Mouse (Mus musculus) E14TG2a.4 (cell line): ENCODE measurements around the gene Lactbl1.

Experiments used
- H3K27me3 ChIP-seq: 2 replicates; pipeline ENCODE4 v1.6.1; 2014; ENCODE audit warnings: low read length, control low read depth; ENCODE audit not compliant: insufficient read depth
- H3K36me3 ChIP-seq: 2 replicates; pipeline ENCODE4 v1.6.1; 2014; ENCODE audit warnings: low read length, control low read depth; ENCODE audit not compliant: insufficient read depth
- H3K4me1 ChIP-seq: replicated peaks from 2 replicates; pipeline ENCODE4 v1.6.1; 2014; ENCODE audit warnings: low read depth, low read length, control low read depth
- H3K4me3 ChIP-seq: replicated peaks from 2 replicates; pipeline ENCODE4 v1.5.1; 2014; ENCODE audit warnings: mild to moderate bottlenecking, low read length
- H3K9me3 ChIP-seq: 2 replicates; pipeline ENCODE4 v1.6.1; 2014; ENCODE audit warnings: low read length, control low read depth
- CTCF ChIP-seq: conservative IDR thresholded peaks from 2 replicates; pipeline ENCODE4 v1.5.1; 2014; ENCODE audit warnings: low read length
- NANOG ChIP-seq: IDR thresholded peaks from 2 replicates; pipeline ENCODE4 v1.6.1; 2014; ENCODE audit warnings: borderline replicate concordance, low read length, mixed read lengths
- POU5F1 ChIP-seq: IDR thresholded peaks from 2 replicates; pipeline ENCODE4 v1.6.1; 2014; ENCODE audit warnings: low read length, borderline replicate concordance

The Lactbl1 gene

DNA sequence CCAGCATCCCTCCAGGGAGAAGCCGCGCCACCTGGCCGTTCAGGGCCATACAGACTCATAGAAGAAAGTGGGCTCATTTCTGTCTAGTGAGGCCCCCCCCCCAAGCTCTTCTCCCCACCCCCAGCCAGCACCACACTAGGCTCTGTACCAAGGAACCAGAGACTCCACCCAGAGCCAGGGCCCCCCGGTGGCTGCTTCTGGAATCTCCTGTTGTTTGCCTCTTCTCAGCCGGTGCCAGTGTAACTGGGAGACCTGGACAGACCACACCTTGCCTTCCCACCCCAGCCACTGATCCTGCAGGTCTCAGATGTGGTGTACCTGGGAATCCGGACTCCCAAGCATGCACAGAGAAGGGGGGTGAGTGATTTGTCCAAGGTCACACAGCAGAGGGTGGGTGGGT is 62.1 kb downstream of the Lactbl1 start:
- no peak for TF ChIP-seq POU5F1
- no peak for TF ChIP-seq NANOG
- TF ChIP-seq CTCF = peak; percentile 24; the same call in 1 of the 2 replicates
- Histone ChIP-seq H3K4me1 (peaks cover 60% of the 10 kb centered on the region), H3K27me3 (no peaks in the 10 kb centered on the region), H3K9me3 (no peaks in the 10 kb centered on the region), H3K4me3 (no peak overlapping the region), H3K36me3 (no peaks in the 10 kb centered on the region)

DNA sequence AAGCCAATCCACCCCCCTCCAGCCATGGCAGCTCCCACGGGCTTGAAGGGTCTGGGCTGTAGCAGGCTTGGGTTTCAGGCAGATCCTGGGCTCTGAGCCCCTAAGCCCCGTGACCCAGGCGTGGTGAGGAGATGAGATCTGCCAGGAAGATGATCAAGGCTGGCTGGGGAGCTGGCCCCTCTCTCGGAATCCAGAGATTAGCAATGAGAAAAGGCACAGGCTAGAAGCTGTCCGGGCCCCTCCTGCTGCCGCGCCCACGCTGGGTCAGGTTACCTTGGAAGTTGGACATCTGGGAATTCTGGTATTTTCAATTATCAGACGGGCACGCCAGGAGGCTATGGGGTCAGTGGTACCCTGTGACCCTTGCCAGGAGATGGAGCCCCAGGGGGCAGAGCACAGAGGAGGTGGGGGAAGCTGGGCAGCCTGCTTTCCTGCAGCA is 63.0 kb downstream of the Lactbl1 start:
- TF ChIP-seq CTCF = no peak
- TF ChIP-seq POU5F1 = no peak
- no peak for TF ChIP-seq NANOG

DNA sequence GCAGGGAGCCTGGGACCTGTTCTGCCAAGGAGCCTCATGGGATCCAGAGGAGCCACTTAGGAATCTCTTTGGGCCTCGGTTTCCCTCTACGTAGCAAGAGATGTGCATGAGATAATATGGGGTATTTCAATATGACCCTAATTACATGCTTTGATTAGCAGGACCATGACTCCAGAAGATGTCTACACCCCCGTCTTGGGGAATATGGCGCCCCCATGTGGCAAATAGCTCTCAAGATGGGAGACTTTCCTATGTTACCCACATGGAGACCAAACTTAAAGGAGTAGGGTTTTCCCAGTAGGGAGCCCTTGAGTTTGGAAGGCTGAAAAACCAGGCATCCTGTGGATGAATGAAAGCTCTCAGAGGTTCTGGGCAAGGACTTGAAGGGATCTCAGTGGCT is 65.7 kb downstream of the Lactbl1 start:
- H3K27me3 ChIP-seq = no peaks in the 10 kb centered on the region; the same call in 1 of the 2 replicates
- H3K4me1 ChIP-seq = peaks cover 49% of the 10 kb centered on the region
- H3K9me3 ChIP-seq = no peaks in the 10 kb centered on the region
- no peak overlapping the region for H3K4me3 ChIP-seq
- H3K36me3 ChIP-seq = no peaks in the 10 kb centered on the region
- peak; percentile 66 for TF ChIP-seq CTCF
- no peak for TF ChIP-seq NANOG
- no peak for TF ChIP-seq POU5F1

More for the DNA sequence above, 63.0 kb downstream of the Lactbl1 start:
- Histone ChIP-seq H3K9me3 (no peaks in the 10 kb centered on the region), H3K4me1 (peaks cover 52% of the 10 kb centered on the region), H3K36me3 (no peaks in the 10 kb centered on the region), H3K27me3 (no peaks in the 10 kb centered on the region), H3K4me3 (no peak overlapping the region)
